Mouse (Mus musculus): ENCODE results near the gene Ppia. TPM values are rescaled to one million over a fixed set of nuclear protein-coding genes. Genes with fewer than 3 reads are reported as not detected.
"Not testable (repeated sequence)": the region's sequence is repeated elsewhere in the genome, so short reads cannot be mapped to it uniquely, and the experiment has no call there.

The Ppia gene
- 5,533 and 6,211 TPM in 2 replicates for polyA plus RNA-seq (2015; fragmentation: Nextera tagmentation; extraction: Ambion mirVana)

- Histone ChIP-seq H3K4me3 (replicated peaks) (peak within 1 kb of the TSS; percentile 98), H3K4me1 (peaks cover 31% of the 10 kb centered on the region), H3K27ac (peak within 1 kb of the TSS; percentile 98), H3K36me3 (peaks cover 27% of the 10 kb centered on the region), H3K9ac (peak within 1 kb of the TSS; percentile 97), H3K27me3 (no peaks in the 10 kb centered on the region), H3K9me3 (replicated peaks) (no peaks in the 10 kb centered on the region), H3K4me2 (peak within 1 kb of the TSS; percentile 85)
- WGBS: 6% methylated on average over 21 of the region's 21 CpGs
- ATAC-seq (replicated peaks; ENCODE audit: low FRiP score): peak; percentile 64
Observed at GRCm38 (mm10) chr11:6414751-6415550, at the start of gene Ppia. TSS of gene Ppia (plus strand) at chr11:6415443.

GRCm38 (mm10) chr11:6365885-6366284, 49.4 kb upstream of the Ppia start:
- peaks cover 8% of the 10 kb centered on the region for H3K4me1 ChIP-seq
- no peaks in the 10 kb centered on the region for H3K9me3 ChIP-seq (replicated peaks)
- no peak overlapping the region; the same call in 1 of the 2 replicates for H3K27ac ChIP-seq
- WGBS: 19% methylated on average over 11 of the region's 11 CpGs
- peak; percentile 46 for ATAC-seq (replicated peaks; ENCODE audit: low FRiP score)
- H3K4me2 ChIP-seq: peak overlapping the region; percentile 17; the same call in 1 of the 2 replicates
- H3K36me3 ChIP-seq: no peaks in the 10 kb centered on the region
- H3K4me3 ChIP-seq (replicated peaks): no peak overlapping the region
- no peaks in the 10 kb centered on the region for H3K27me3 ChIP-seq
- no peak overlapping the region for H3K9ac ChIP-seq

GRCm38 (mm10) chr11:6366434-6366833, 48.8 kb upstream of the Ppia start:
- Histone ChIP-seq H3K4me2 (no peak overlapping the region), H3K4me3 (replicated peaks) (no peak overlapping the region), H3K27ac (peak overlapping the region; percentile 46), H3K9ac (no peak overlapping the region), H3K27me3 (no peaks in the 10 kb centered on the region), H3K9me3 (replicated peaks) (no peaks in the 10 kb centered on the region), H3K36me3 (no peaks in the 10 kb centered on the region), H3K4me1 (peaks cover 8% of the 10 kb centered on the region)
- ATAC-seq (replicated peaks; ENCODE audit: low FRiP score): peak; percentile 60; the same call in 1 of the 2 replicates
- WGBS: 69% methylated on average over 6 of the region's 6 CpGs

- Histone ChIP-seq H3K9ac (no peak overlapping the region), H3K4me1 (peaks cover 8% of the 10 kb centered on the region), H3K4me3 (replicated peaks) (no peak overlapping the region), H3K9me3 (replicated peaks) (no peaks in the 10 kb centered on the region), H3K27me3 (no peaks in the 10 kb centered on the region), H3K4me2 (no peak overlapping the region), H3K36me3 (no peaks in the 10 kb centered on the region), H3K27ac (0 out of 2 replicates have a peak overlapping the region, but pooled peaks have one; percentile 46)
- ATAC-seq (replicated peaks; ENCODE audit: low FRiP score): no peak
- WGBS: 71% methylated on average over 4 of the region's 4 CpGs
Observed at GRCm38 (mm10) chr11:6367156-6367555, 48.1 kb upstream of the Ppia start.

GRCm38 (mm10) chr11:6367986-6368385, 47.3 kb upstream of the Ppia start:
- 74% methylated on average over 5 of the region's 5 CpGs for WGBS
- not testable (repeated sequence) for H3K36me3 ChIP-seq; H3K9me3 ChIP-seq (replicated peaks); H3K27ac ChIP-seq; ATAC-seq (replicated peaks; ENCODE audit: low FRiP score); H3K9ac ChIP-seq; H3K27me3 ChIP-seq; H3K4me3 ChIP-seq (replicated peaks); H3K4me2 ChIP-seq; H3K4me1 ChIP-seq

- 82% methylated on average over 11 of the region's 11 CpGs for WGBS
- Histone ChIP-seq H3K27ac (no peak overlapping the region), H3K36me3 (no peaks in the 10 kb centered on the region), H3K4me1 (no peaks in the 10 kb centered on the region), H3K27me3 (no peaks in the 10 kb centered on the region), H3K4me2 (no peak overlapping the region), H3K9me3 (replicated peaks) (no peaks in the 10 kb centered on the region), H3K9ac (no peak overlapping the region), H3K4me3 (replicated peaks) (no peak overlapping the region)
- no peak for ATAC-seq (replicated peaks; ENCODE audit: low FRiP score)
Observed at GRCm38 (mm10) chr11:6371376-6372155, 43.7 kb upstream of the Ppia start.

GRCm38 (mm10) chr11:6372784-6373183, 42.5 kb upstream of the Ppia start:
- H3K36me3 ChIP-seq: no peaks in the 10 kb centered on the region
- H3K27me3 ChIP-seq: no peaks in the 10 kb centered on the region
- H3K4me1 ChIP-seq: no peaks in the 10 kb centered on the region
- 90% methylated on average over 9 of the region's 9 CpGs for WGBS
- H3K4me2 ChIP-seq: no peak overlapping the region
- H3K9ac ChIP-seq: no peak overlapping the region
- no peak overlapping the region for H3K27ac ChIP-seq
- H3K4me3 ChIP-seq (replicated peaks): no peak overlapping the region
- H3K9me3 ChIP-seq (replicated peaks): no peaks in the 10 kb centered on the region
- no peak for ATAC-seq (replicated peaks; ENCODE audit: low FRiP score)

GRCm38 (mm10) chr11:6380916-6381315, 34.3 kb upstream of the Ppia start:
- no peak overlapping the region for H3K4me2 ChIP-seq
- no peak overlapping the region for H3K4me3 ChIP-seq (replicated peaks)
- no peaks in the 10 kb centered on the region for H3K4me1 ChIP-seq
- H3K36me3 ChIP-seq: no peaks in the 10 kb centered on the region
- no peak for ATAC-seq (replicated peaks; ENCODE audit: low FRiP score)
- no peaks in the 10 kb centered on the region for H3K9me3 ChIP-seq (replicated peaks)
- 78% methylated on average over 6 of the region's 6 CpGs for WGBS
- no peak overlapping the region for H3K27ac ChIP-seq
- no peaks in the 10 kb centered on the region for H3K27me3 ChIP-seq
- H3K9ac ChIP-seq: no peak overlapping the region

GRCm38 (mm10) chr11:6388126-6388725, 27.0 kb upstream of the Ppia start:
- H3K27ac ChIP-seq: peak overlapping the region; percentile 99
- peaks cover 25% of the 10 kb centered on the region for H3K4me1 ChIP-seq
- WGBS: 92% methylated on average over 6 of the region's 6 CpGs
- H3K27me3 ChIP-seq: no peaks in the 10 kb centered on the region
- peaks cover 8% of the 10 kb centered on the region for H3K36me3 ChIP-seq
- ATAC-seq (replicated peaks; ENCODE audit: low FRiP score): no peak
- 0 out of 2 replicates have a peak overlapping the region, but pooled peaks have one; percentile 76 for H3K9ac ChIP-seq
- peak overlapping the region; percentile 80; the same call in 1 of the 2 replicates for H3K4me2 ChIP-seq
- H3K4me3 ChIP-seq (replicated peaks): peak overlapping the region; percentile 83; the same call in 1 of the 2 replicates
- no peaks in the 10 kb centered on the region for H3K9me3 ChIP-seq (replicated peaks)

- ATAC-seq (replicated peaks; ENCODE audit: low FRiP score): peak; percentile 99
- Histone ChIP-seq H3K9ac (peak within 1 kb of the TSS; percentile 76), H3K4me3 (replicated peaks) (peak within 1 kb of the TSS; percentile 83), H3K4me1 (peaks cover 25% of the 10 kb centered on the region), H3K27ac (peak within 1 kb of the TSS; percentile 99), H3K4me2 (peak within 1 kb of the TSS; percentile 80), H3K9me3 (replicated peaks) (no peaks in the 10 kb centered on the region), H3K27me3 (no peaks in the 10 kb centered on the region), H3K36me3 (peaks cover 9% of the 10 kb centered on the region)
- WGBS: 8% methylated on average over 59 of the region's 60 CpGs
Observed at GRCm38 (mm10) chr11:6388726-6389413, 26.4 kb upstream of the Ppia start, which contains the start of gene Zmiz2. TSS of gene Zmiz2 (plus strand) at chr11:6389074.

- H3K4me2 ChIP-seq: peak overlapping the region; percentile 80
- H3K9ac ChIP-seq: peak overlapping the region; percentile 76
- WGBS: 0% methylated on average over 26 of the region's 43 CpGs
- H3K27ac ChIP-seq: peak overlapping the region; percentile 99
- peaks cover 25% of the 10 kb centered on the region for H3K4me1 ChIP-seq
- ATAC-seq (replicated peaks; ENCODE audit: low FRiP score): peak; percentile 37; the same call in 1 of the 2 replicates
- H3K4me3 ChIP-seq (replicated peaks): peak overlapping the region; percentile 83
- no peaks in the 10 kb centered on the region for H3K9me3 ChIP-seq (replicated peaks)
- H3K36me3 ChIP-seq: peaks cover 15% of the 10 kb centered on the region
- H3K27me3 ChIP-seq: no peaks in the 10 kb centered on the region
Observed at GRCm38 (mm10) chr11:6389483-6389921, 25.7 kb upstream of the Ppia start.

All from kidney, embryonic 15.5 days (tissue).